Comparison of ENCODE assay signal across 8 mouse cellular contexts in genomic region chr13:19618841-19619215, GRCm38 (mm10). TPM values are rescaled to one million over a fixed set of nuclear protein-coding genes. Genes with fewer than 3 reads are reported as not detected.
DNase-seq lines count a peak whose midpoint lies in the region; ATAC-seq and TF ChIP-seq lines count a peak whose summit lies in the region.

No protein-coding gene starts in this region.

- WGBS in forebrain, embryonic 15.5 days = 0% methylated on average over 5 of the region's 5 CpGs
- WGBS in liver, embryonic 12.5 days (ENCODE audit: insufficient replicate concordance) = 11% methylated on average over 5 of the region's 5 CpGs

- peak overlapping the region; percentile 75 for H3K4me3 ChIP-seq in bone marrow macrophage, adult 2 months (ENCODE audit: insufficient read depth, low read length)
- peak overlapping the region; percentile 83 for H3K4me3 ChIP-seq in forebrain, embryonic 15.5 days
- peak overlapping the region; percentile 73 for H3K4me3 ChIP-seq in liver, embryonic 12.5 days

- peak overlapping the region; percentile 96 for H3K9ac ChIP-seq in forebrain, embryonic 15.5 days (replicated peaks)
- H3K9ac ChIP-seq in liver, embryonic 12.5 days = peak overlapping the region; percentile 80

- no peak for TF ChIP-seq POLR2A in bone marrow macrophage, adult 2 months (IDR thresholded peaks at IDR 0.05; ENCODE audit: borderline replicate concordance, low read depth, low read length)

- no peaks in the 10 kb centered on the region for H3K27me3 ChIP-seq in forebrain, embryonic 15.5 days
- H3K27me3 ChIP-seq in liver, embryonic 12.5 days (replicated peaks) = peaks cover 32% of the 10 kb centered on the region

- H3K27ac ChIP-seq in bone marrow macrophage, adult 2 months (ENCODE audit: insufficient read depth, low read depth, low read length) = no peak overlapping the region
- H3K27ac ChIP-seq in forebrain, embryonic 15.5 days (replicated peaks) = peak overlapping the region; percentile 87
- peak overlapping the region; percentile 66 for H3K27ac ChIP-seq in liver, embryonic 12.5 days

- no peaks in the 10 kb centered on the region for H3K4me1 ChIP-seq in bone marrow macrophage, adult 2 months (ENCODE audit: control insufficient read depth, insufficient read depth, low read length)
- peaks cover 18% of the 10 kb centered on the region for H3K4me1 ChIP-seq in forebrain, embryonic 15.5 days
- H3K4me1 ChIP-seq in liver, embryonic 12.5 days = peaks cover 32% of the 10 kb centered on the region

- H3K36me3 ChIP-seq in forebrain, embryonic 15.5 days = no peaks in the 10 kb centered on the region
- no peaks in the 10 kb centered on the region for H3K36me3 ChIP-seq in liver, embryonic 12.5 days

- DNase-seq in left cerebral cortex, postnatal 14 days (ENCODE audit: low spot score in 2 of 2) = peak; percentile 6 to 15
- DNase-seq in left cerebral cortex, postnatal 10 days (ENCODE audit: extremely low spot score in 1 of 2, low spot score in 2 of 2) = no peak
- no peak for DNase-seq in adrenal gland, adult 2 months
- no peak for DNase-seq in adrenal gland, adult 8-10 months
- DNase-seq in gastrocnemius, postnatal 25 days = no peak

- no peaks in the 10 kb centered on the region for H3K9me3 ChIP-seq in forebrain, embryonic 15.5 days
- H3K9me3 ChIP-seq in liver, embryonic 12.5 days (replicated peaks) = no peaks in the 10 kb centered on the region

- intact Hi-C loops in left cerebral cortex, postnatal 14 days (cut with DNase I) = no loop called here
- intact Hi-C loops in left cerebral cortex, postnatal 10 days (cut with DNase I) = no loop called here

- peak overlapping the region; percentile 87 for H3K4me2 ChIP-seq in forebrain, embryonic 15.5 days (replicated peaks)
- H3K4me2 ChIP-seq in liver, embryonic 12.5 days = peak overlapping the region; percentile 93

- TF ChIP-seq CTCF in bone marrow macrophage, adult 2 months (IDR thresholded peaks at IDR 0.05; ENCODE audit: low read depth, low read length) = no peak

- peak; percentile 53 for ATAC-seq in forebrain, embryonic 15.5 days (replicated peaks)
- peak; percentile 69 for ATAC-seq in liver, embryonic 12.5 days

RNA-seq across cellular contexts. Expression of gene Epdr1, which starts 0.9 kb away (rescaled TPM):
- total RNA-seq in left cerebral cortex, postnatal 14 days (2021) = 10 to 100 TPM; 48.2 to 50.1 TPM
- total RNA-seq in left cerebral cortex, postnatal 10 days (2021) = 10 to 100 TPM; 36.4 to 37.2 TPM
- polyA plus RNA-seq in bone marrow macrophage, adult 2 months (2012; ENCODE audit: insufficient read depth, insufficient read length, missing spikeins) = 0.38 TPM in 1 of 2 replicates, not detected in the other
- polyA plus RNA-seq in forebrain, embryonic 15.5 days (2015; fragmentation: Nextera tagmentation; extraction: Ambion mirVana) = 24.5 and 25.1 TPM in 2 replicates
- 22.3 and 23.2 TPM in 2 replicates for polyA plus RNA-seq in liver, embryonic 12.5 days (2016; fragmentation: Nextera tagmentation; extraction: Ambion mirVana)
- total RNA-seq in adrenal gland, adult 2 months (2021) = 10 to 100 TPM; 21.5 to 30.5 TPM
- 48.3 and 51.6 TPM in 2 replicates for polyA plus RNA-seq in adrenal gland, adult 2 months (2012; rRNA removed)
- 10 to 100 TPM; 17.2 to 34.9 (median 22.9) TPM for total RNA-seq in adrenal gland, adult 8-10 months (2022)
- 100 to 1,000 TPM in 1 of 2 experiments, 10 to 100 TPM in 1; 85.7 to 113 TPM for total RNA-seq in gastrocnemius, postnatal 25 days (2021)

RNA-seq across cellular contexts. Expression of gene Sfrp4, which starts 4.1 kb away (rescaled TPM):
- total RNA-seq in left cerebral cortex, postnatal 14 days (2021) = 1 to 10 TPM; 1.3 to 1.5 TPM
- 1 to 10 TPM; 1.6 to 1.8 TPM for total RNA-seq in left cerebral cortex, postnatal 10 days (2021)
- polyA plus RNA-seq in bone marrow macrophage, adult 2 months (2012; ENCODE audit: insufficient read depth, insufficient read length, missing spikeins) = not detected in 2 replicates
- polyA plus RNA-seq in forebrain, embryonic 15.5 days (2015; fragmentation: Nextera tagmentation; extraction: Ambion mirVana) = 2.0 and 2.8 TPM in 2 replicates
- 0.42 and 0.51 TPM in 2 replicates for polyA plus RNA-seq in liver, embryonic 12.5 days (2016; fragmentation: Nextera tagmentation; extraction: Ambion mirVana)
- total RNA-seq in adrenal gland, adult 2 months (2021) = 1 to 10 TPM; 4.5 to 5.0 TPM
- 3.9 and 4.7 TPM in 2 replicates for polyA plus RNA-seq in adrenal gland, adult 2 months (2012; rRNA removed)
- 1 to 10 TPM; 2.6 to 6.4 (median 4.2) TPM for total RNA-seq in adrenal gland, adult 8-10 months (2022)
- 10 to 100 TPM in 1 of 2 experiments, 1 to 10 TPM in 1; 2.7 to 14.8 TPM for total RNA-seq in gastrocnemius, postnatal 25 days (2021)

Comparison
In these comparisons a context has a peak if more than half of its experiments do, and no peak if none do; other contexts are left out.
1. DNase-seq: peak in left cerebral cortex, postnatal 14 days (2 of 2); none in left cerebral cortex, postnatal 10 days (0 of 2), adrenal gland, adult 2 months (single experiment), adrenal gland, adult 8-10 months (single experiment) and gastrocnemius, postnatal 25 days (single experiment).
2. Peak in every context shown above with its lines, with median percentiles within 50 percentile points of each other: H3K4me3 ChIP-seq.